ENCODE assay signal across 10 mouse cellular contexts in genomic region chr14:122477971-122478573, GRCm38 (mm10). TPM values are rescaled to one million over a fixed set of nuclear protein-coding genes. Genes with fewer than 3 reads are reported as not detected.
DNase-seq lines count a peak whose midpoint lies in the region; ATAC-seq lines count a peak whose summit lies in the region.
"Had no signal": no experiment of that assay in that cellular context is flagged by ENCODE, and none has a peak within 500 bp of the region (broad histone marks: within the 10 kb centered on the region; RNA-seq: fewer than 3 reads in every experiment).

No protein-coding gene starts in this region.

- H3K27ac ChIP-seq in embryonic facial prominence, embryonic 10.5 days (replicated peaks): peak overlapping the region; percentile 82
- H3K27ac ChIP-seq in hindbrain, embryonic 14.5 days: peak overlapping the region; percentile 96
- peak overlapping the region; percentile 91 for H3K27ac ChIP-seq in midbrain, embryonic 16.5 days (ENCODE audit: low read length)
- H3K27ac ChIP-seq: lung, embryonic 15.5 days had no signal

- H3K27me3 ChIP-seq in embryonic facial prominence, embryonic 10.5 days (replicated peaks; ENCODE audit: low read depth, poor library complexity, severe bottlenecking): peaks cover 99% of the 10 kb centered on the region
- peaks cover 56% of the 10 kb centered on the region for H3K27me3 ChIP-seq in hindbrain, embryonic 14.5 days (ENCODE audit: control insufficient read depth, insufficient read depth, low read length)
- H3K27me3 ChIP-seq in midbrain, embryonic 16.5 days (ENCODE audit: control insufficient read depth, insufficient read depth, low read depth, low read length): peaks cover 20% of the 10 kb centered on the region

- H3K4me3 ChIP-seq in embryonic facial prominence, embryonic 10.5 days: peak overlapping the region; percentile 66
- H3K4me3 ChIP-seq in hindbrain, embryonic 14.5 days (replicated peaks; ENCODE audit: low read length): peak overlapping the region; percentile 51
- H3K4me3 ChIP-seq in midbrain, embryonic 16.5 days (ENCODE audit: low read depth, low read length): peak overlapping the region; percentile 53
- H3K4me3 ChIP-seq: lung, embryonic 15.5 days had no signal

- H3K9ac ChIP-seq in hindbrain, embryonic 14.5 days: peak overlapping the region; percentile 85
- H3K9ac ChIP-seq in midbrain, embryonic 16.5 days (ENCODE audit: low read depth, low read length): peak overlapping the region; percentile 76
- H3K9ac ChIP-seq: lung, embryonic 15.5 days had no signal

- H3K4me1 ChIP-seq in embryonic facial prominence, embryonic 10.5 days: peaks cover 52% of the 10 kb centered on the region
- peaks cover 6% of the 10 kb centered on the region; the same call in 1 of the 2 replicates for H3K4me1 ChIP-seq in hindbrain, embryonic 14.5 days (replicated peaks; ENCODE audit: control insufficient read depth, insufficient read depth, low read length)
- H3K4me1 ChIP-seq in midbrain, embryonic 16.5 days (ENCODE audit: control insufficient read depth, insufficient read depth, low read length): peaks cover 9% of the 10 kb centered on the region; the same call in 1 of the 2 replicates

- no peaks in the 10 kb centered on the region for H3K9me3 ChIP-seq in embryonic facial prominence, embryonic 10.5 days
- H3K9me3 ChIP-seq in hindbrain, embryonic 14.5 days (ENCODE audit: control insufficient read depth, low read length): no peaks in the 10 kb centered on the region
- H3K9me3 ChIP-seq in midbrain, embryonic 16.5 days (replicated peaks; ENCODE audit: control insufficient read depth, low read length, poor library complexity, severe bottlenecking): no peaks in the 10 kb centered on the region
- H3K9me3 ChIP-seq: lung, embryonic 15.5 days had no signal

- ATAC-seq in hindbrain, embryonic 14.5 days (ENCODE audit: low FRiP score): no peak
- no peak for ATAC-seq in midbrain, embryonic 16.5 days
- ATAC-seq in megakaryocyte progenitor cell, adult 5-6 weeks (replicated peaks; ENCODE audit: poor library complexity): no peak

- peak; percentile 46 for DNase-seq in embryo, embryonic 10.5 days (ENCODE audit: low spot score)
- DNase-seq in embryo, embryonic 10 days (ENCODE audit: low spot score): no peak
- DNase-seq in embryonic facial prominence, embryonic 10.5 days (ENCODE audit: low spot score): no peak
- DNase-seq in hindbrain, embryonic 14.5 days (ENCODE audit: low spot score): peak; percentile 60
- no peak for DNase-seq in frontal cortex, postnatal 14 days (ENCODE audit: low spot score in 2 of 2)
- DNase-seq in urinary bladder, adult 18-20 months (ENCODE audit: low spot score in 2 of 2): no peak

- H3K4me2 ChIP-seq in hindbrain, embryonic 14.5 days (replicated peaks): peak overlapping the region; percentile 55
- H3K4me2 ChIP-seq in midbrain, embryonic 16.5 days (ENCODE audit: low read length): peak overlapping the region; percentile 50
- H3K4me2 ChIP-seq: lung, embryonic 15.5 days had no signal

- under 1% methylated on average over 9 of the region's 9 CpGs for WGBS in embryonic facial prominence, embryonic 10.5 days
- 2% methylated on average over 9 of the region's 9 CpGs for WGBS in hindbrain, embryonic 14.5 days
- WGBS in midbrain, embryonic 16.5 days: 2% methylated on average over 9 of the region's 9 CpGs

- H3K36me3 ChIP-seq in embryonic facial prominence, embryonic 10.5 days (replicated peaks): peaks cover 5% of the 10 kb centered on the region; the same call in 1 of the 2 replicates
- H3K36me3 ChIP-seq in hindbrain, embryonic 14.5 days (replicated peaks; ENCODE audit: control insufficient read depth, insufficient read depth): no peaks in the 10 kb centered on the region; the same call in 1 of the 2 replicates
- H3K36me3 ChIP-seq in midbrain, embryonic 16.5 days (ENCODE audit: control insufficient read depth, insufficient read depth, low read length): no peaks in the 10 kb centered on the region
- H3K36me3 ChIP-seq: lung, embryonic 15.5 days had no signal

RNA-seq across cellular contexts. Expression of gene Zic2, which starts 2.8 kb away (rescaled TPM):
- polyA plus RNA-seq in embryonic facial prominence, embryonic 10.5 days (2016; fragmentation: Nextera tagmentation; extraction: Ambion mirVana): 2.2 and 2.4 TPM in 2 replicates
- 10.6 and 11.4 TPM in 2 replicates for polyA plus RNA-seq in hindbrain, embryonic 14.5 days (2014; fragmentation: Nextera tagmentation; extraction: Ambion mirVana)
- 6.3 and 15.2 TPM in 2 replicates for polyA plus RNA-seq in midbrain, embryonic 16.5 days (2015; fragmentation: Nextera tagmentation; extraction: Ambion mirVana)
- total RNA-seq in megakaryocyte progenitor cell, adult 5-6 weeks (2015): not detected in 2 replicates
- total RNA-seq in megakaryocyte progenitor cell, adult 5-6 weeks (2017): not detected in 2 replicates
- polyA plus RNA-seq: heart, embryonic 16.5 days; lung, embryonic 15.5 days had no signal

RNA-seq across cellular contexts. Expression of gene Gm10837, which starts 12.3 kb away (rescaled TPM):
- 0.31 TPM in 1 of 2 replicates, not detected in the other for polyA plus RNA-seq in embryonic facial prominence, embryonic 10.5 days (2016; fragmentation: Nextera tagmentation; extraction: Ambion mirVana)
- polyA plus RNA-seq in hindbrain, embryonic 14.5 days (2014; fragmentation: Nextera tagmentation; extraction: Ambion mirVana): 0.31 and 0.95 TPM in 2 replicates
- polyA plus RNA-seq in midbrain, embryonic 16.5 days (2015; fragmentation: Nextera tagmentation; extraction: Ambion mirVana): 0.19 and 0.93 TPM in 2 replicates
- total RNA-seq in megakaryocyte progenitor cell, adult 5-6 weeks (2015): not detected in 2 replicates
- total RNA-seq in megakaryocyte progenitor cell, adult 5-6 weeks (2017): not detected in 2 replicates
- polyA plus RNA-seq: heart, embryonic 16.5 days; lung, embryonic 15.5 days had no signal

RNA-seq across cellular contexts. Expression of gene Zic5, which starts 12.6 kb away (rescaled TPM):
- 6.2 and 6.9 TPM in 2 replicates for polyA plus RNA-seq in embryonic facial prominence, embryonic 10.5 days (2016; fragmentation: Nextera tagmentation; extraction: Ambion mirVana)
- polyA plus RNA-seq in hindbrain, embryonic 14.5 days (2014; fragmentation: Nextera tagmentation; extraction: Ambion mirVana): 11.6 and 14.0 TPM in 2 replicates
- 9.5 and 29.0 TPM in 2 replicates for polyA plus RNA-seq in midbrain, embryonic 16.5 days (2015; fragmentation: Nextera tagmentation; extraction: Ambion mirVana)
- total RNA-seq in megakaryocyte progenitor cell, adult 5-6 weeks (2015): not detected in 2 replicates
- not detected in 2 replicates for total RNA-seq in megakaryocyte progenitor cell, adult 5-6 weeks (2017)
- polyA plus RNA-seq: heart, embryonic 16.5 days; lung, embryonic 15.5 days had no signal

RNA-seq across cellular contexts. Expression of gene Gm5089, which starts 27.2 kb away (rescaled TPM):
- polyA plus RNA-seq in embryonic facial prominence, embryonic 10.5 days (2016; fragmentation: Nextera tagmentation; extraction: Ambion mirVana): 0.50 and 0.56 TPM in 2 replicates
- polyA plus RNA-seq in hindbrain, embryonic 14.5 days (2014; fragmentation: Nextera tagmentation; extraction: Ambion mirVana): 0.50 and 1.2 TPM in 2 replicates
- 0.82 and 1.4 TPM in 2 replicates for polyA plus RNA-seq in midbrain, embryonic 16.5 days (2015; fragmentation: Nextera tagmentation; extraction: Ambion mirVana)
- total RNA-seq in megakaryocyte progenitor cell, adult 5-6 weeks (2015): not detected in 2 replicates
- not detected in 2 replicates for total RNA-seq in megakaryocyte progenitor cell, adult 5-6 weeks (2017)
- polyA plus RNA-seq: heart, embryonic 16.5 days; lung, embryonic 15.5 days had no signal

RNA-seq across cellular contexts. Expression of gene Pcca, which starts 56.1 kb away (rescaled TPM):
- polyA plus RNA-seq in embryonic facial prominence, embryonic 10.5 days (2016; fragmentation: Nextera tagmentation; extraction: Ambion mirVana): 29.1 and 32.8 TPM in 2 replicates
- 27.2 and 34.6 TPM in 2 replicates for polyA plus RNA-seq in hindbrain, embryonic 14.5 days (2014; fragmentation: Nextera tagmentation; extraction: Ambion mirVana)
- 25.9 and 38.5 TPM in 2 replicates for polyA plus RNA-seq in midbrain, embryonic 16.5 days (2015; fragmentation: Nextera tagmentation; extraction: Ambion mirVana)
- 57.9 and 81.2 TPM in 2 replicates for total RNA-seq in megakaryocyte progenitor cell, adult 5-6 weeks (2015)
- total RNA-seq in megakaryocyte progenitor cell, adult 5-6 weeks (2017): 38.7 and 72.6 TPM in 2 replicates

Comparison
In these comparisons a context has a peak if more than half of its experiments do, and no peak if none do; other contexts are left out.
1. DNase-seq: peak in embryo, embryonic 10.5 days (single experiment) and hindbrain, embryonic 14.5 days (single experiment); none in embryo, embryonic 10 days (single experiment), embryonic facial prominence, embryonic 10.5 days (single experiment), frontal cortex, postnatal 14 days (0 of 2) and urinary bladder, adult 18-20 months (0 of 2).
2. Peak in every context shown above with its lines, with median percentiles within 50 percentile points of each other: H3K27ac ChIP-seq and H3K4me3 ChIP-seq.